Mouse (Mus musculus) left cerebral cortex, postnatal 4 days (tissue): ENCODE measurements around the gene Lacc1. TPM values are rescaled to one million over a fixed set of nuclear protein-coding genes. Genes with fewer than 3 reads are reported as not detected.

Source experiments
- DNase-seq: peaks from one replicate; pipeline ENCODE4 v3.0.0-alpha.2; 2022
- intact Hi-C: fragments of 180-260 bp; cut with DNase I; formaldehyde crosslinking; loops from one replicate; pipeline ENCODE4 v1.15.1; 2025
- total RNA-seq, 2 experiments: library from RNA; stranded (reverse); gene quantifications; 2 replicates each; pipeline ENCODE4 v1.2.3; 2021

Gene Lacc1
- total RNA-seq, 2 experiments from 2014 or later: 3.5 to 3.9 TPM

DNA sequence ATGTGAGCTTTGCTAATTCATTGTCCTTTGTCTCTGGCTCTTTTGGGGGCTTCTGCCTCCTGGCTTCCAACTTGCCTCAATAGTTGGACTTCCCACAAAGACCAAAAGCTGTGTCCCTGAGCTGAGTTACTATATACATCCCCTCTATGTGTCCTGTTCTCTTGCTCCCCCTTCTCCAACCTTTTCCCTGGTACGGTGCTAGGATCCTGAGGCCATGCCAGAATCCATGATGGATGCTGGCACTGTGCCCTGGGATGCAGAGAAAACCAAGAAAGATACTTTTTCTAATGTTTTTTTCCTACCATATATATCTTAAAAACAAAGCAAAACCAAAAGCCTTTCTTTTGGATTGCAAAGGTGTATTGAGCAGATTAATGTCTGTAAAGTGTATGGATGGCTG, 54.9 kb downstream of the Lacc1 start:
- intact Hi-C loops: no loop called here
- DNase-seq: peak; percentile 58

DNA sequence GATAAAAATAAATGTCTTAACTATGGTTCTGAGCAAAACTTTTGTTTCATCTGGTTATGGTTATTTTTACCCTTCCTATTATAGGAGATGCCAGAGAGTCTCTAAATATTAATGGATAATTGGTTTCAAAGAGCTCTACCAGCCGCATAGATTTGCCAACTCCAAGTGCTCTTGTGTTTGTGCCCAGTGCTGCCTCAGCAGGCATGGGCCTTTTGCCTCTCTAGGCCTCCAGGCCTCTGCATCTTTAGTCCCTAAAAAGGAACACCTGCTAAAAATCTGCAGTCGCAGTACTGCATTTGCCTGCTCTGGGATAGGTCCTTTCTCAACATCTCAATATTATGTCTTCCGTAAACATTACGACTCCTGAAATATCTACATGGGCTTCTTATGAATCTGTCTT, 55.5 kb downstream of the Lacc1 start:
- DNase-seq: no peak
- intact Hi-C loops: no loop called here

DNA sequence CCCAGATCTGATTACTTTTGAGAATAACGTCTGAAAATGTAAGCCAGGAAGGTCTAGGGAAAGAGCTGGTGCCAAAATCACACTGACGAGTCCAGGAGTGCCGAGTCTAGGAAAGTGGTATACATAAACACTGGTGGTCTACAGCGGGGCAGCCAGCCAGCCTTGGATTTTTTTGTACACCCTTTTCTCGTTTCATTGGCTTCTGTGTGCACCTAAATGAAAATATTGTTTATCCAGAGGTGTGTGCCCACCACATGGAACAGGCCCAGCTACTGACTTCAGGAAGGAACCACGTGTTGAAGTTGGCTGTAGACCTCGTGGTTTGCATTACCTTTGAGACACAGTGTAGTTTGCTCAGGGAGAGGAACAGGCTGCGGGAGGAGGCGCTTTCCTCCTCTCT, 57.1 kb downstream of the Lacc1 start:
- no peak for DNase-seq
- intact Hi-C loops: no loop called here

Other genes with a start within 250 kb of the Lacc1 start
- gene Ccdc122, start 132 bp downstream of the Lacc1 start, total RNA-seq: under 1 TPM; 0.26 to 0.70 TPM
- 10 to 100 TPM; 67.2 to 73.5 TPM for gene Enox1, start 119.9 kb upstream of the Lacc1 start, total RNA-seq